Mouse (Mus musculus) embryo, embryonic 10 days (tissue): ENCODE results near the gene Sema5b.
A peak's percentile ranks its signal among the peaks of the same experiment; 100 is the strongest.

Experiments
- DNase-seq: peaks from one replicate; pipeline ENCODE4 v3.0.0-alpha.2; 2015; ENCODE audit warnings: low spot score

The Sema5b gene

GRCm38 (mm10) chr16:35592274-35593065 is 51.5 kb downstream of the Sema5b start:
- DNase-seq = no peak

DNA sequence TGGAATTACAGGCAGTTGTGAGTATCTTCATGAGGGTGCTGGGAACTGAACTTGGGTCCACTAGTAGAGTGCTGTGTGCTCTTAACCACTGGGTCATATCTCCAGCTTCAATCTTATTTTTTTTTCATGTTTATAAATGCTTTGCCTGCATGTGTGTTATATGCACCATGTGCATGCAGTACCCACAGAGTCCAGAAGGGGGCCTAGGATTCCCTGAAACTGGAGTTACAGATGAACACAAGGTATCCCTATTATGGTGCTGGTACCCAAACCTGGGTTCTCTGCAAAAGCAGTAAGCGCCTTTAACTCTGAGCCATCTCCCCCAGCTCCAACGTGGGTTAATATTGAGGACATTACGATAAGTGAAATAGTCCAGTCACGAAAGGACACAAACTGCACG is 52.5 kb downstream of the Sema5b start:
- DNase-seq = no peak

DNA sequence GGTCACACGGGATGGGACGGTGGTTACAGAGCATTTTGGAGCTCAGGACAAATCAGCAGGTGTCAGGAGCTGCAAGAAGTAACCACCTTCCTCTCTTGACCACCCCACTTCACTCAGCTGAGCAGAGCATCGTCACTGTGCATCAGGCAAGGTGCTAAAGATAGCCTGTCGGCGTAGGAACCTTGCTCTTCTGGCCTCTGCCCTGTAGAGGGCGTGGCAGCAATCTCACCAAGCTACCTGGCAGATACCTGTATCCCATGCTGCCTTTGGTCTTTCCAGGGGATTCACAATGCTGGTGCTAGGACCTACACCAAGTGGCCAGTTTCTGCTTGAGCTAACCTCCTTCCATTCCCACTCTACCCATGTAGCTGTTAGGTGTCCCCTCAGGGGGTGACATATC is 55.3 kb downstream of the Sema5b start:
- DNase-seq = no peak

DNA sequence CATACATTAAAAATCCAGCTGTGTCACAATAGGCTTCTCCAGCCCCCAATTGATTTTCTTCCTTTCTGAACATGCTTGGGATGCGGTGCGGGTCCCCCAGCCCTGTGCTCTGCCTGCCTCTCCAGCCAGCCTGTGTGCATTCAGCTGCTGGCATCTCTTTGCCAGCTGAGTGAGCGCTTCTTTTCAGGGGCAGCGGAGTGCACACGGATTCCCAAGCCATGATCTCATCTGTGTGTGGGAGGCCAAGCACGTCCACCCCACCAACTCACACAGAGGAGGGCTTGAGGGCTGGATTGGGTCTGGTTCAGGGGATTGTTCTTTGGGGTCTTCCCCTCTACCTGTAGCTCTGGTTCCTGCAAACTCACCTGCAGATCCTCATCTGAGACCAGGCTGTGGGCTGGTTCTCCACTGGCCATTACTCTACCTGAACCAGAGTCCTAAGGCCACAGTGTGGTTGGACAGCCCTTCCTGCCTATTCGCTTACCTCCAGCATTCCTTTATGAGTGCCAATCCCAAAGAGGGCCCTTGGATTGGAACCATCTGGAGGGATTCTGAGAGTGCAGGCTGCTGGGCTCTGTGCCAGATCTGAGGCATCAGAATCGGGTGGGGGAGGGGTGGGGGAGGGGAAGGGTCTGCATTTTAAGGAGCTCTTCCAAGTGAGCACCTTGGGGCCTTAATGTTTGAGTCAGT is 55.9 kb downstream of the Sema5b start:
- peak; percentile 55 for DNase-seq

DNA sequence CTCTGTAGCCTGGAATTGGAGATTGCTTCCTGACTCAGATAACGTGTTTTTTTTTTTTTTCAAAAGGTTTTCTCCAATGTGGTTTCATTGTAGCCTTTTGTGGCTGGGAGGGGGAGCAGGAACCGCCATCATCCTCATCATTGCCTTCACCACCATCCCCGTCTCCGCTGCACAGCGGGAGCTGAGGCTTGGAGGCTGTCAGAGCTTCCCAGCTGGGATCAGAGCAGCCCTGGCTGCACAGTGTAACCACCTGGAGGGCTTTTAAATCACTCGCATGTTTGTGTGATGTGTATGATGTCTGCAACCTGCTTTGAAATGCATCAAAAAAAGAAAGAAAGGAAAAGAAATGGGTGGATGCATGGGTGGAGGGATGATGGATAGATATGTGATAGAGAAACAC is 57.0 kb downstream of the Sema5b start:
- no peak for DNase-seq

DNA sequence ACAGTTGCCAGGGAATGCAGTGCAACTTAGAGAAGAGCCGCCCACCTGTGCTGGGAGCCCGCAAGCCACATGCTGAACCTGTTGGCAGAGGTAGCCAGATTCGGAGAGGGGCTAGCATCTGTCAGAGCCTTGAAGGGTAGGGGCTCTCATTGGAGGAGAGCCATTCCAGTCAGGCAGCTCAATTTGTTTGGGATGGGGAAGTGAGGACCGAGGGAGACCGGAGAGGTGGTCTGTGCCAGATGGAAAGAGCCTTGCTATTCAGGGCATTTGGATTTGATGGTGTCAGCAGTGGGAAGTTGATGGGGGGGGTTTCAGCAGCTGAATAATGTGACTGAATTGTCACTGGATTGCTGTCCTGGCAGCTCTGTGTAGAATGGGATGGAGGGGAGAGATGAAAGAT is 57.9 kb downstream of the Sema5b start:
- no peak for DNase-seq

DNA sequence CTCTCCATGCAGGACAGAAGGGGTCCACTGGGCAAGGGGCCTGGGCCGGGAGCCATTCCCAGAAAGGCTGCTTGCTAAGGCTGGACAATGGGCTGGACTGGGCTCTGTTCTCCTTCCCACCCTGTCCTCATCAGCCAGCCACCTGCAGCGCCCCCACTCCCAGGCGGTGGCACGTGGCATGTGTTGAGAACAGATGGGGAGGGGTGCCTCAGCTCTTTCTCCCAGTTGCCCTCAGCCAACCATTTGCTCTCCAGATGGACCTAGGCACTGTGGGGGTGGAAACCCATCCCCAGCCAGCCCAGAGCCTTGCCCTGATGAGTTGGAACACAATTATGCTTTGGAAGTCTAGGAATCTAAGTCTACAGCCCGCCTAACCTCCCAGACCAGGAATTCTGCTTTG is 59.3 kb downstream of the Sema5b start:
- no peak for DNase-seq

- no peak for DNase-seq
Observed at GRCm38 (mm10) chr16:35601426-35601825, 60.5 kb downstream of the Sema5b start.

GRCm38 (mm10) chr16:35602529-35602928 is 61.6 kb downstream of the Sema5b start:
- no peak for DNase-seq

- DNase-seq = no peak
Observed at GRCm38 (mm10) chr16:35603729-35604522, 63.0 kb downstream of the Sema5b start.

GRCm38 (mm10) chr16:35607250-35607649 is 66.3 kb downstream of the Sema5b start:
- no peak for DNase-seq

DNA sequence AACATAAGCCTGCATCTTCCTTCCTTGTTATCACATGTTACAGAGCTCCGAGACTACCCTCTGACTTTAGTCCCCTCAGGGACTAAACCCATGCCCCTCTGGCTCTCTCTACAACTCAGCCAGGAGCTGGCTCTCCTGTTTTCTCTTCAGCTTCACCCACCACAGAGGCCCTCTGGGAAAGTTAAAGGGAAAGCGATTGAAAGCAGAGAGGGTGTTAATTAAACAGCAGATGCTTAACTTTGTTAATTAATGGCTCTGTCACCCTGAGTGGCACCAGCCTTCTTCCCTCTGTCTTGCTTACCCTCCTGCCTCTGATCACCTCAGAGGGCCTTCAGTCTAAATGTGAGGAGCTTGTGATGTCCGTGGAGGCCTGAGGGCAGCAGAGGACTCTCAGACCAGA is 67.3 kb downstream of the Sema5b start:
- DNase-seq = no peak

GRCm38 (mm10) chr16:35609561-35609960 is 68.6 kb downstream of the Sema5b start:
- no peak for DNase-seq

- DNase-seq = no peak
Observed at GRCm38 (mm10) chr16:35613851-35614804, 73.2 kb downstream of the Sema5b start.

DNA sequence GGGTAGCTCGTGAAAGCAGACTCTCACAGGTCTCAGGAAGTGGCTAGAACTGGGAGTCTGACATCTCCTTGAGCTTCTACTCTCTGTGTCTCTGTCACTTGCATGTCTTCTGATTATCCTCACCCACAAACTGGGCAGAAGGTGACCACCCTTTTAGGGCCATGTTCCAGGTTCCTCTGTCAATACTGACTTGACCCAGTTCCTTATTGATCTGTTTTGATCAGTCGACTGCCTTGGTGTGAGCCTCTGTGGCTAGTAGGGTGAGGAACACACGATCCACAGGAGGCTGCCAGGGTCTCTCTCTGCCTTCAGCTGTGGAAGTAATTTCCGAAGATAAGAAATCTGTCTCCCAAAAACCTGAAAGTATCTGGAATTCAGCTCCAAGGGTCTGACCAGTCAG is 76.8 kb downstream of the Sema5b start:
- no peak for DNase-seq

DNA sequence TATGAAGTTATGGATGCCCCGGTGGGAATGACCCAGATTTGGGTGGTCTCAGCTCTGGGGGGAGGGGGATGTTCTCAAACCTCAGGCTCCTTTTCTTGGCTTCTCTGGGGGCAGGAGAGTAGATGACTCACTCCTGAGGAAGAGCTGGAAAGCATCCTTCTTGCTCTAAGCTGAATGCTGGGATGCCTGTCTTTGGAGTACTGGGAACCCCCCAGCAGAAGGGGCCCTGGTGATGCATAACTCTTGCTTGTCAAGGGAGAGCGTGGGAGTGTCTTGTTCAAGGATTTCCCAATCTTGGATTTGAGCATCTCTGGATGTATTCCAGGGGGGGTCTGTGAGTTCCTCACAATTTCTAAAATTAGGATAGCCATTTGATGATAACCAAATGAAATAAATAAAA is 82.1 kb downstream of the Sema5b start:
- no peak for DNase-seq

DNA sequence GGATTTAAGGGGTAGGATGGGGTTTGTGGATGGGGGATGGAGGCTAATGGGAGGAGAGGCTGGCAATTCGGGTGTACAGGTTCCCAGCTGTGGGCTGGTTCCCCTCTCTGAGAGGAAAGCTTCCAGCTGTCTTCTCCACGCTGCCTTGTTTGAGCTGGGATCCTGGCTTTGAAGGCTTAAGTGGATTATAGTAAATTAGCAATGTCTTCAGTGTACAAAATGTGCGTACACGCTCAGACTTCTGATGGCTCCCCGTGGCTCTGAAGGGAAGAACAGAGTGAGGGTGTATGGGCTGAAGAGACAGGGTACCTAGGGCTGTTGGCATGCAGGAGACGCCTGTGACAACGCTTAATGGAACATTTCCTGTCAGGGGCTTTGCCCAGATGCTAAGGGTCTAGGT is 83.0 kb downstream of the Sema5b start:
- DNase-seq = no peak

- no peak for DNase-seq
Observed at GRCm38 (mm10) chr16:35624877-35625276, 83.9 kb downstream of the Sema5b start.

DNA sequence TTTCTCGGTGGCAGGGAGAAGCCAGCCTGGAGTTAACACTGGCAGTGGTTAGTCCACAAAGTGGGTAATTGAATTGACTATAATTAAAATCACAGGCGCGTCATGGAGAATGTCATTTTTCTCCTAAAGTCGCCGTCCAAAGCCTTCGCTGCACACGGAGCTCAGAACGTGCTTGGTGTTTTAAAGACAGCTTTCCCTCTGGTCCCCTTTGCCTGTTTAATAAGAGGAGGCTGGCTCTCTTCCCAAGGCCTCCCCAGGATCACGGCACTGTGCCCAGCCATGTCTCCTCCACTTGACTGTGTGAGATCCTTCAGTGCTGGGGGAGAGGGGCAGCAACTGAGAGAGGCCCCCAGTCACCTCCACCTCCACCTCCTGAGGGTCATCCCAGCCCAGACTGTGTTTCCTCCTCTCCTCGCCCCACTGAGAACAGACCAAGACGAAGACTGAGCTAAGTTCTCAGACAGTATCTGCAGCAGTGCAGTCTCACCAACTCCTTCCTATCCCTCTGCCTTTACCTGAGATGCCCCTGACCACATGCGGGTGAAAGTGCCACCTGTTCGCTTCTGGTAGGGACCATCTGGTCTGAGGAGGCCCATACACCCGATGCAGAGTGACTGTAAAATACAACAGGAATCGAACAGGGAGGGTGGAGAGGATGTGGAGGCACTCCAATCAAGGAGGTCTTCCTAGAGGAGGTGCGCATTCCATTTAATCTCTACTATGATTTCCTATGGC is 84.5 kb downstream of the Sema5b start:
- DNase-seq = no peak

DNA sequence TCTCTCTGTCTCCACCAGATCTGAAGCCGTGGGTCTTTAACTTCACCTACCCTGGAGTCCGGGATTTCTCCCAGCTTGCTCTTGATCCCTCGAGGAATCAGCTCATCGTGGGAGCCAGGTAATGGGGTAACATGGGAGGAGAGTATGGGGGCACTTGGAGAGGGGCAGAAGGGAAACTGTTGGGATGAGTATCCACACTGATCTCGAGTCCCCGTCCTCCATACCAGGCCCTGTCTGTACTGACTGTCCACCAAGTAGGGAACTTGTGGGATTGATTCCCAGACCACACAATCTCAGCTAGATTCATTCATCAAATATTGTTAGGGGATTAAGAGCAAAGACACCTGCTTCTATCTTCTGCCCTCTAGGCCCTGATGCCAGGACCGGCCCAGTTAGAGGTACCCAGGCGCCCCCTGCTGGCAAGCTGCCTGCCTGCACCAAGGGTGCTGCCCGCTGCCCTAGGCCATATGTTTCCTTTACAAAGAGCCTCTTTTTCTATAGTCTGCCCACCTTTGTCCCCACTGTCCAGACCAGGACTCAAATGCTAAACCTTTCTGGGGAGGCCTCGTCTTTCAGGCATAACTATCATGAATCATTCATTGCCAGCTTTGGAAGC is 87.2 kb downstream of the Sema5b start:
- peak; percentile 83 for DNase-seq
